Mouse (Mus musculus) erythroblast, embryonic 14.5 days (primary cell): Measurements from ENCODE around the gene Sox5. TPM values are rescaled to one million over a fixed set of nuclear protein-coding genes. Genes with fewer than 3 reads are reported as not detected.

Experiments used
- H3K27me3 ChIP-seq: 2 replicates; pipeline ENCODE4 v1.6.1; 2012; ENCODE audit warnings: inconsistent platforms; ENCODE audit not compliant: control insufficient read depth
- H3K36me3 ChIP-seq: 2 replicates; pipeline ENCODE4 v1.6.1; 2012; ENCODE audit warnings: mild to moderate bottlenecking, inconsistent platforms; ENCODE audit not compliant: control insufficient read depth
- H3K4me1 ChIP-seq: 2 replicates; pipeline ENCODE4 v1.6.1; 2012; ENCODE audit warnings: inconsistent platforms; ENCODE audit not compliant: control insufficient read depth
- H3K4me3 ChIP-seq: replicated peaks from 2 replicates; pipeline ENCODE3; 2012; ENCODE audit warnings: moderate library complexity, mild to moderate bottlenecking, inconsistent platforms
- H3K9me3 ChIP-seq: 2 replicates; pipeline ENCODE4 v1.6.1; 2012; ENCODE audit warnings: low read length, inconsistent platforms, mixed read lengths; ENCODE audit not compliant: control insufficient read depth
- GATA1 ChIP-seq: IDR thresholded peaks from 2 replicates; pipeline ENCODE4 v1.6.1; 2012; ENCODE audit warnings: low read length, inconsistent platforms, mixed read lengths
- TAL1 ChIP-seq: IDR thresholded peaks from 3 replicates; pipeline ENCODE4 v1.6.1; 2012; ENCODE audit warnings: low read length, inconsistent platforms, mixed read lengths
- polyA plus RNA-seq: library from polyadenylated mRNA; stranded (reverse); fragments of >175 nt; gene quantifications from 2 replicates; pipeline ENCODE4 v1.2.3, GENCODE M21; 2012

The Sox5 gene
- polyA plus RNA-seq, 1 experiment = not detected

DNA sequence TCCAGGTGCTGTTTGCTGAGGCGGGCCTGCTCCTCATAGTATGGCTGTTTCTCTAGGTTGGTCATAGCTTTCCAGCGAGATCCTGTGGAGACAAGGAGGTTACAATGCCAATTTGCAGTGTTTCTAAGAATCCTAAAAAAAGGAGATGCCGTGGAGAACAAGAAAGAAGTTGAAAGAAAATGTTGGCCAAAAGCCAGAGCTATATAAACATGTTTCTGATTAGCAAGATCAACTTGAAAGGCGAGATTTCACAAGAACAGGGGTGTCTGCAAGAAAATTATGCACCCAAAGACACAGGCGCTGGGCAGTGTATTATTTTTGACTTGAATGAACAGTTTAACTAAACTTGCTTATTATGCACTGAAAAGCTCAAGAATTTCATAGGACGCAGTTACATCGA, 946.4 kb downstream of the Sox5 start:
- no peaks in the 10 kb centered on the region for H3K27me3 ChIP-seq
- H3K4me3 ChIP-seq = no peak overlapping the region
- no peak for TF ChIP-seq GATA1
- TF ChIP-seq TAL1 = no peak
- H3K9me3 ChIP-seq = no peaks in the 10 kb centered on the region
- H3K36me3 ChIP-seq = no peaks in the 10 kb centered on the region
- H3K4me1 ChIP-seq = peaks cover 16% of the 10 kb centered on the region

DNA sequence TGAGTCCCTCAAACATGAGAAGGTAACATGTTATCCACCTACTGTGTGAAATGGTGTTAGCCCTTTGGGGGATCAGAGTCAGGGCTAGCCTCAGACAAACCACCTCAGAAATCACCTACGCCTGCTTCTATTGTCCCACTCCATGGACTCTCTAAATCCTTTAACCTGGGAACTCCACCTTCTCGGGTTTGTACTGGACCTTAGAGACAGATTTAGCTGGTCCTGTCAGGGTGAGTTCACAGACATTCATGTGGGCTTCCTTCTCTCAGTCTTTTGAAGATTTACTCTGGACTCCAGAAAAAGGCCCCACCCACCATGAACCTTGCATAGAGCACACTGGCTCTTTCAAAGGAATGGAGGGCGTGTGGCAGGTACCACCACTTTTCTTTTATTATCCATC, 947.8 kb downstream of the Sox5 start:
- no peaks in the 10 kb centered on the region for H3K36me3 ChIP-seq
- H3K4me1 ChIP-seq = peaks cover 16% of the 10 kb centered on the region
- H3K9me3 ChIP-seq = no peaks in the 10 kb centered on the region
- H3K27me3 ChIP-seq = no peaks in the 10 kb centered on the region
- TF ChIP-seq GATA1 (no peak), TAL1 (no peak)
- no peak overlapping the region for H3K4me3 ChIP-seq

GRCm38 (mm10) chr6:143833182-143833558, 948.6 kb downstream of the Sox5 start:
- H3K4me1 ChIP-seq = peaks cover 16% of the 10 kb centered on the region
- no peaks in the 10 kb centered on the region for H3K36me3 ChIP-seq
- H3K27me3 ChIP-seq = no peaks in the 10 kb centered on the region
- H3K4me3 ChIP-seq = peak overlapping the region; percentile 64
- H3K9me3 ChIP-seq = no peaks in the 10 kb centered on the region
- TF ChIP-seq TAL1 (no peak), GATA1 (peak; percentile 38; the same call in 1 of the 2 replicates)

DNA sequence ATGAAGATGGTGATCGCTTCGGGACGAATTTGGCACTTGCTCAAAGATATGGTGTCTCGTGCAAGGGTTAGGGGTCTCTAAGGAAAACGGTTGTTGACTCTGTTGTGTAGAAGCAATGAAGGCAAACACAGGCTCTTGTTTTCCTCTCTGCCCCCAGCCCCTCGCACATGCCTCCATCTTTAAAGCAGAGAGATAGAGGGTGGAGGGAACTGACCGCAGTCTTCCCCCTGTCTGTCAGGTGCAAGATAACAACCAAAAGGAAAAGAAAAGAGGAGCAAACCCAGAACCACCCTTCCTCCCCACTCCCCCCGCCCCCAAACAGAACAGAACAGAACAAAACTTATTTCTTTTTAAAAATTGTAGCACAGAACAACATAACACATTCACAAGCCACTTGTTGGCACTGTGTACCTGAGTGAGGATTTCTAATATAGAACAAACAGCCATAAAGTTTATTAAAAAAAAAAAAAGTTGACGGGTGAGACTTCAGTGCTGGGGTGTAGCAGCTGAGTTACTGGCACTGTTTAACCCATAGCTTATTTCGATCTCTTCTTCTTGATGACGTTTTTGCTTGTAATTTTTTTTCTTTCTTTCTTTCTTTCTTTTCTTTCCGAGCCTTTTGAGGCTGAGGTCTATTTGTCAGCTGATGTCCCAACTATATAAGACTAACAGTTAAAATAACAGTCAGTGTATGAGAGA, 949.1 kb downstream of the Sox5 start:
- Histone ChIP-seq H3K9me3 (no peaks in the 10 kb centered on the region), H3K4me3 (peak overlapping the region; percentile 64), H3K27me3 (no peaks in the 10 kb centered on the region), H3K4me1 (peaks cover 16% of the 10 kb centered on the region), H3K36me3 (no peaks in the 10 kb centered on the region)
- TF ChIP-seq TAL1 = no peak
- TF ChIP-seq GATA1 = no peak

DNA sequence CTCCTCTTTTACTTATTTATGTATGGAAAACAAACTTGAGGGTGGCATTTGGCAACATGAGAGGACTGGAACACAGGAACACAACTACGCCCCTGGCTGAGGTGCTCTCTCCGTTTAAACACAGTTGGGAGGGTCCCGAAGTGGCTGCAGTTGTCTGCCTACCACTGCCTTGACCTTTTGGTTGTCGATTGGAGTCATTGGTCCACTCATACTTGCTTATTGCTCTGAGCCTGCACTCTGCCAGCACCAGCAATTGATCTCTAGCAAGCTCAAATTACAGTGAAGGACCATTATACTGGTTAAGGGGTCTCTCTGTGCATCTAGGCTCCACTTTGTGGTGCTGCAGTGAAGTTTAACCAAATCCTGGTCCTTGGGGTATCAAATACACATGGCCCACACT, 950.5 kb downstream of the Sox5 start:
- H3K9me3 ChIP-seq = no peaks in the 10 kb centered on the region
- peaks cover 16% of the 10 kb centered on the region for H3K4me1 ChIP-seq
- TF ChIP-seq TAL1 = no peak
- no peak for TF ChIP-seq GATA1
- no peaks in the 10 kb centered on the region for H3K36me3 ChIP-seq
- no peak overlapping the region for H3K4me3 ChIP-seq
- no peaks in the 10 kb centered on the region for H3K27me3 ChIP-seq

- Histone ChIP-seq H3K9me3 (no peaks in the 10 kb centered on the region), H3K36me3 (no peaks in the 10 kb centered on the region), H3K27me3 (no peaks in the 10 kb centered on the region), H3K4me1 (peaks cover 16% of the 10 kb centered on the region), H3K4me3 (no peak overlapping the region)
- TF ChIP-seq TAL1 = no peak
- TF ChIP-seq GATA1 = no peak
These were observed 951.6 kb downstream of the Sox5 start for GRCm38 (mm10) chr6:143830131-143830530.

GRCm38 (mm10) chr6:143826786-143827185, 955.0 kb downstream of the Sox5 start:
- Histone ChIP-seq H3K27me3 (no peaks in the 10 kb centered on the region), H3K36me3 (no peaks in the 10 kb centered on the region), H3K4me3 (no peak overlapping the region), H3K9me3 (no peaks in the 10 kb centered on the region), H3K4me1 (peaks cover under 1% of the 10 kb centered on the region)
- TF ChIP-seq GATA1 = no peak
- no peak for TF ChIP-seq TAL1

- H3K36me3 ChIP-seq = no peaks in the 10 kb centered on the region
- TF ChIP-seq GATA1 (no peak), TAL1 (no peak)
- no peak overlapping the region for H3K4me3 ChIP-seq
- H3K4me1 ChIP-seq = no peaks in the 10 kb centered on the region
- no peaks in the 10 kb centered on the region for H3K9me3 ChIP-seq
- H3K27me3 ChIP-seq = no peaks in the 10 kb centered on the region
These were observed 955.8 kb downstream of the Sox5 start for GRCm38 (mm10) chr6:143825966-143826365.

- TF ChIP-seq GATA1 = no peak
- no peaks in the 10 kb centered on the region for H3K9me3 ChIP-seq
- H3K4me1 ChIP-seq = no peaks in the 10 kb centered on the region
- no peaks in the 10 kb centered on the region for H3K27me3 ChIP-seq
- no peaks in the 10 kb centered on the region for H3K36me3 ChIP-seq
- no peak overlapping the region for H3K4me3 ChIP-seq
These were observed 956.7 kb downstream of the Sox5 start for GRCm38 (mm10) chr6:143825086-143825485.

DNA sequence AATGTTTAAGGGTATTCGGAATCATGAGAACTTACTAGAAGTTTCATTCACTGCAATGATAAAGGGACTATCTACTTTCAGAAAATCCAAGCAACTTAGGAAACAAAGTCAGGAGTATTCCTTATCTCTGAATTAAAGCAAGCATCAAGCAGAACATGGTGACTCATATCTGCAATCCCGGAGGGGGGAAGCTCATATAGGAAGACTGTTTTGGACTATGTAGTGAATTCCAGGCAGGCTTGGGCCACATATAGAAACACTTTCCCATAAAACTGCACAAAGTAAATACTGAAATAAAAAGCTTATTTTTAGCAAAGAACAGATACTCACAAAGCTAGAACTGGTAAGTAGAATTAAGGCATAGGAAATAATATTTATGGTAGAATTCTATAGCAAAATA, 993.3 kb downstream of the Sox5 start:
- H3K36me3 ChIP-seq = no peaks in the 10 kb centered on the region
- H3K4me1 ChIP-seq = no peaks in the 10 kb centered on the region
- no peaks in the 10 kb centered on the region for H3K27me3 ChIP-seq
- H3K9me3 ChIP-seq = no peaks in the 10 kb centered on the region
- H3K4me3 ChIP-seq = no peak overlapping the region
- TF ChIP-seq TAL1 (no peak), GATA1 (no peak)
